8 mouse cellular contexts compared by ENCODE assay signal in the genomic region with DNA sequence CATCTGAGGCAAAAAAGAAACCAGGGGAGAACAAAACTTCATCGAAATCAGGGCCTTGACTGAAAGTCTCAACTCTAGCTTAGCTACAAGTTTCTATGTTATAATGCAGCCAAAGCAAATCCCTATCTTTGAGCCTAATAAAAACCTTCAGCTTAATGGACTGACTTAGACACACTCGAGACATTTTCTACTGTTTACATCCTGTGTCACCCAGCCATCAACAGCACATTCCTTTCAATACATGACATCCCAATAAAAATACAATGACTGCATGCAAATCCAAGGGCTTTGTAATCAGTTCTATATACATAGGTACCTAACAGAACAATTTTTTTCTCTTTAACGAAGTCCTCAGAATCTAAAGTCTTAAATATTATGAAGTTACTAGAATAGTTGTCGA. TPM values are rescaled to one million over a fixed set of nuclear protein-coding genes. Genes with fewer than 3 reads are reported as not detected.
DNase-seq lines count a peak whose midpoint lies in the region; ATAC-seq lines count a peak whose summit lies in the region.
"Had no signal": no experiment of that assay in that cellular context is flagged by ENCODE, and none has a peak within 500 bp of the region (broad histone marks: within the 10 kb centered on the region; RNA-seq: fewer than 3 reads in every experiment).

No protein-coding gene starts in this region.

- H3K9ac ChIP-seq in lung, embryonic 16.5 days (ENCODE audit: low read length), result peak overlapping the region; percentile 42
- peak overlapping the region; percentile 37 for H3K9ac ChIP-seq in forebrain, embryonic 15.5 days (replicated peaks)
- peak overlapping the region; percentile 7 for H3K9ac ChIP-seq in liver, embryonic 12.5 days
- H3K9ac ChIP-seq in stomach, embryonic 16.5 days (ENCODE audit: low read length), result peak overlapping the region; percentile 8; the same call in 1 of the 2 replicates

- H3K4me1 ChIP-seq in lung, embryonic 16.5 days (replicated peaks; ENCODE audit: control insufficient read depth, insufficient read depth, low read length), result peaks cover 32% of the 10 kb centered on the region
- peaks cover 54% of the 10 kb centered on the region for H3K4me1 ChIP-seq in forebrain, embryonic 15.5 days
- peaks cover 61% of the 10 kb centered on the region for H3K4me1 ChIP-seq in liver, embryonic 12.5 days
- H3K4me1 ChIP-seq in stomach, embryonic 16.5 days (ENCODE audit: control insufficient read depth, insufficient read depth, low read length), result peaks cover 30% of the 10 kb centered on the region

- H3K27me3 ChIP-seq in lung, embryonic 16.5 days (ENCODE audit: control insufficient read depth, insufficient read depth, low read depth, low read length), result no peaks in the 10 kb centered on the region
- no peaks in the 10 kb centered on the region for H3K27me3 ChIP-seq in forebrain, embryonic 15.5 days
- no peaks in the 10 kb centered on the region; the same call in 1 of the 2 replicates for H3K27me3 ChIP-seq in liver, embryonic 12.5 days (replicated peaks)
- H3K27me3 ChIP-seq in stomach, embryonic 16.5 days (ENCODE audit: control insufficient read depth, insufficient read depth, low read length), result no peaks in the 10 kb centered on the region

- 20% methylated on average over 4 of the region's 4 CpGs for WGBS in lung, embryonic 16.5 days
- 31% methylated on average over 4 of the region's 4 CpGs for WGBS in forebrain, embryonic 15.5 days
- 57% methylated on average over 4 of the region's 4 CpGs for WGBS in liver, embryonic 12.5 days (ENCODE audit: insufficient replicate concordance)
- 34% methylated on average over 4 of the region's 4 CpGs for WGBS in stomach, embryonic 16.5 days

- ATAC-seq in lung, embryonic 16.5 days (ENCODE audit: low read depth), result no peak
- ATAC-seq in forebrain, embryonic 15.5 days (replicated peaks), result no peak
- no peak for ATAC-seq in liver, embryonic 12.5 days
- no peak for ATAC-seq in stomach, embryonic 16.5 days (ENCODE audit: insufficient read depth, low FRiP score)

- H3K4me3 ChIP-seq in lung, embryonic 16.5 days (ENCODE audit: low read length), result peak overlapping the region; percentile 40
- peak overlapping the region; percentile 39 for H3K4me3 ChIP-seq in forebrain, embryonic 15.5 days
- H3K4me3 ChIP-seq in liver, embryonic 12.5 days, result peak overlapping the region; percentile 41
- peak overlapping the region; percentile 38 for H3K4me3 ChIP-seq in stomach, embryonic 16.5 days (replicated peaks; ENCODE audit: low read length)

- peak overlapping the region; percentile 58 for H3K4me2 ChIP-seq in lung, embryonic 16.5 days (ENCODE audit: low read depth, low read length)
- H3K4me2 ChIP-seq in forebrain, embryonic 15.5 days (replicated peaks), result peak overlapping the region; percentile 70
- H3K4me2 ChIP-seq in liver, embryonic 12.5 days, result peak overlapping the region; percentile 76
- H3K4me2 ChIP-seq in stomach, embryonic 16.5 days (ENCODE audit: low read depth, low read length), result peak overlapping the region; percentile 60

- DNase-seq in lung, postnatal 10 days, result no peak
- no peak for DNase-seq in yolk sac, embryonic 10.5 days (ENCODE audit: low spot score)
- DNase-seq in thymus, postnatal 0 days (ENCODE audit: low spot score), result no peak

- 0 out of 2 replicates have a peak, but pooled peaks cover 3% of the 10 kb centered on the region for H3K36me3 ChIP-seq in lung, embryonic 16.5 days (ENCODE audit: control insufficient read depth, insufficient read depth, low read length)
- no peaks in the 10 kb centered on the region for H3K36me3 ChIP-seq in forebrain, embryonic 15.5 days
- H3K36me3 ChIP-seq in liver, embryonic 12.5 days, result peaks cover 34% of the 10 kb centered on the region
- H3K36me3 ChIP-seq in stomach, embryonic 16.5 days (ENCODE audit: control insufficient read depth, insufficient read depth, low read length), result no peaks in the 10 kb centered on the region

- H3K27ac ChIP-seq in lung, embryonic 16.5 days (ENCODE audit: low read length), result no peak overlapping the region
- H3K27ac ChIP-seq in forebrain, embryonic 15.5 days (replicated peaks), result no peak overlapping the region
- no peak overlapping the region for H3K27ac ChIP-seq in liver, embryonic 12.5 days
- no peak overlapping the region for H3K27ac ChIP-seq in stomach, embryonic 16.5 days (ENCODE audit: low read length)

- H3K9me3 ChIP-seq in lung, embryonic 16.5 days (ENCODE audit: control insufficient read depth, low read length), result no peaks in the 10 kb centered on the region
- H3K9me3 ChIP-seq in forebrain, embryonic 15.5 days, result no peaks in the 10 kb centered on the region
- H3K9me3 ChIP-seq in liver, embryonic 12.5 days (replicated peaks), result no peaks in the 10 kb centered on the region
- no peaks in the 10 kb centered on the region for H3K9me3 ChIP-seq in stomach, embryonic 16.5 days (replicated peaks; ENCODE audit: control insufficient read depth, low read length)

RNA-seq across cellular contexts. Expression of gene Calm2, which starts 2.0 kb away (rescaled TPM):
- polyA plus RNA-seq in lung, embryonic 16.5 days (2015; fragmentation: Nextera tagmentation; extraction: Ambion mirVana), result 1,010 and 1,035 TPM in 2 replicates
- 1,787 and 1,813 TPM in 2 replicates for polyA plus RNA-seq in forebrain, embryonic 15.5 days (2015; fragmentation: Nextera tagmentation; extraction: Ambion mirVana)
- polyA plus RNA-seq in liver, embryonic 12.5 days (2016; fragmentation: Nextera tagmentation; extraction: Ambion mirVana), result 401 and 435 TPM in 2 replicates
- 948 and 1,017 TPM in 2 replicates for polyA plus RNA-seq in stomach, embryonic 16.5 days (2015; fragmentation: Nextera tagmentation; extraction: Ambion mirVana)
- 943 and 956 TPM in 2 replicates for polyA plus RNA-seq in thymus, postnatal 0 days (2015; fragmentation: Nextera tagmentation; extraction: Ambion mirVana)

RNA-seq across cellular contexts. Expression of gene Stpg4, which starts 17.2 kb away (rescaled TPM):
- polyA plus RNA-seq in lung, embryonic 16.5 days (2015; fragmentation: Nextera tagmentation; extraction: Ambion mirVana), result not detected in 2 replicates
- not detected in 2 replicates for polyA plus RNA-seq in forebrain, embryonic 15.5 days (2015; fragmentation: Nextera tagmentation; extraction: Ambion mirVana)
- not detected in 2 replicates for polyA plus RNA-seq in liver, embryonic 12.5 days (2016; fragmentation: Nextera tagmentation; extraction: Ambion mirVana)
- polyA plus RNA-seq in stomach, embryonic 16.5 days (2015; fragmentation: Nextera tagmentation; extraction: Ambion mirVana), result not detected in 2 replicates
- 0.23 TPM in 2 replicates for polyA plus RNA-seq in thymus, postnatal 0 days (2015; fragmentation: Nextera tagmentation; extraction: Ambion mirVana)
- polyA plus RNA-seq: activated CD4-positive, CD25-positive, alpha-beta regulatory T cell, adult 4 months had no signal
